Mouse (Mus musculus): ENCODE data around the gene Ryr1. TPM values are rescaled to one million over a fixed set of nuclear protein-coding genes. Genes with fewer than 3 reads are reported as not detected.
A peak's percentile ranks its signal among the peaks of the same experiment; 100 is the strongest.

Gene Ryr1
- polyA plus RNA-seq, 1 experiment from 2014 or later: 0.52 TPM

- Histone ChIP-seq H3K9me3 (ENCODE audit: control insufficient read depth, low read length) (no peaks in the 10 kb centered on the region), H3K27me3 (replicated peaks; ENCODE audit: control insufficient read depth, insufficient read depth, low read length) (peaks cover 25% of the 10 kb centered on the region), H3K27ac (ENCODE audit: low read depth, low read length) (no peak overlapping the region), H3K4me3 (ENCODE audit: low read depth, low read length) (no peak overlapping the region), H3K4me1 (replicated peaks; ENCODE audit: control insufficient read depth, insufficient read depth, low read length) (no peaks in the 10 kb centered on the region), H3K4me2 (no peak overlapping the region), H3K36me3 (ENCODE audit: control insufficient read depth, insufficient read depth, low read length) (no peaks in the 10 kb centered on the region), H3K9ac (ENCODE audit: low read depth, low read length) (no peak overlapping the region)
- 77% methylated on average over 19 of the region's 19 CpGs for WGBS
- ATAC-seq (replicated peaks; ENCODE audit: low FRiP score) (no peak), DNase-seq (ENCODE audit: low spot score) (no peak)
Observed at GRCm38 (mm10) chr7:29059445-29059844, 65.5 kb downstream of the Ryr1 start.

GRCm38 (mm10) chr7:29052821-29053220, 72.2 kb downstream of the Ryr1 start:
- ATAC-seq (replicated peaks; ENCODE audit: low FRiP score) (no peak), DNase-seq (ENCODE audit: low spot score) (no peak)
- H3K27ac ChIP-seq (ENCODE audit: low read depth, low read length): no peak overlapping the region
- H3K9ac ChIP-seq (ENCODE audit: low read depth, low read length): no peak overlapping the region
- H3K27me3 ChIP-seq (replicated peaks; ENCODE audit: control insufficient read depth, insufficient read depth, low read length): peaks cover 52% of the 10 kb centered on the region
- no peak overlapping the region for H3K4me3 ChIP-seq (ENCODE audit: low read depth, low read length)
- no peaks in the 10 kb centered on the region; the same call in 1 of the 2 replicates for H3K4me1 ChIP-seq (replicated peaks; ENCODE audit: control insufficient read depth, insufficient read depth, low read length)
- H3K36me3 ChIP-seq (ENCODE audit: control insufficient read depth, insufficient read depth, low read length): no peaks in the 10 kb centered on the region
- no peak overlapping the region for H3K4me2 ChIP-seq
- 5% methylated on average over 19 of the region's 19 CpGs for WGBS
- H3K9me3 ChIP-seq (ENCODE audit: control insufficient read depth, low read length): no peaks in the 10 kb centered on the region; the same call in 1 of the 2 replicates

DNA sequence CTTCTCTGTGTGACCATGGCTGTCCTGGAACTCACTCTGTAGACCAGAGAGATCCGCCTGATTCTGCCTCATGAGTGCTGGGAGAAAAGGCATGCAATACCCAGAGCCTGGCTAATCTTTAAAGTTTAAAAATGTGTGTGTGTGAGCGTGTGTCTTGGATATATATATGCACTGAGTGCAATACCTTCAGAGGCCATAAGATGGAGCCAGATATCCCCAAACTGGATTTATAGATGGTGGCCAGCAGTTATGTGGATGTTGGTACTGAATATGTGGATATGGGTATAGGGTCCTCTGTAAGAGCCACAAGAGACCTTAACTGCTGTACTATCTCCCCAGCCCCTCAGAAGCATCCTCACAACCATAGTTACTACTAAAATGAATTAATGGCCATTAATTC, 74.2 kb downstream of the Ryr1 start:
- no peak for ATAC-seq (replicated peaks; ENCODE audit: low FRiP score)
- Histone ChIP-seq H3K27ac (ENCODE audit: low read depth, low read length) (no peak overlapping the region), H3K9me3 (ENCODE audit: control insufficient read depth, low read length) (no peaks in the 10 kb centered on the region; the same call in 1 of the 2 replicates), H3K36me3 (ENCODE audit: control insufficient read depth, insufficient read depth, low read length) (no peaks in the 10 kb centered on the region), H3K27me3 (replicated peaks; ENCODE audit: control insufficient read depth, insufficient read depth, low read length) (peaks cover 40% of the 10 kb centered on the region), H3K4me3 (ENCODE audit: low read depth, low read length) (no peak overlapping the region), H3K9ac (ENCODE audit: low read depth, low read length) (no peak overlapping the region), H3K4me2 (no peak overlapping the region), H3K4me1 (replicated peaks; ENCODE audit: control insufficient read depth, insufficient read depth, low read length) (no peaks in the 10 kb centered on the region; the same call in 1 of the 2 replicates)
- no peak for DNase-seq (ENCODE audit: low spot score)
- 39% methylated on average over 2 of the region's 2 CpGs for WGBS

DNA sequence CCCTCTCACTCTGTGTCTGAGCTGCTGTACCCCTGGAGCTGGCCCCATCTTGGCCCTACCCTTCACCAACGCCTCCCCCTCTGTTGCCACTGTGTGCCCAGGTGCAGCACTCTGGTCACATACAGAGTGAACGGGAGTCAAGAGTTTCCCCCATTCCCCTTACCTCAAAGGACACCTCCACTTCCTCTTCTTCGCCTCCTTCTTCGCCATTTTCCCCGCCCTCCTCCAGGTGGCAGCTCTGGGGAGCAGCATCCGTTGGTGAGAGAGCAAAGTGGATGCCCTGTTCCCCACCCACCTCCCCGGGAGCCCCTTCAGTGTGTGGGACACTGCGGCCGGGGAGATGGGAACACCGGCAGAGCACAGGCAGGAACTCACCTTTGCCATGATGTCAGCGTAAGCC, 76.4 kb downstream of the Ryr1 start:
- Histone ChIP-seq H3K27me3 (replicated peaks; ENCODE audit: control insufficient read depth, insufficient read depth, low read length) (peaks cover 18% of the 10 kb centered on the region), H3K27ac (ENCODE audit: low read depth, low read length) (no peak overlapping the region), H3K9me3 (ENCODE audit: control insufficient read depth, low read length) (no peaks in the 10 kb centered on the region; the same call in 1 of the 2 replicates), H3K9ac (ENCODE audit: low read depth, low read length) (no peak overlapping the region), H3K36me3 (ENCODE audit: control insufficient read depth, insufficient read depth, low read length) (no peaks in the 10 kb centered on the region), H3K4me1 (replicated peaks; ENCODE audit: control insufficient read depth, insufficient read depth, low read length) (peaks cover 2% of the 10 kb centered on the region), H3K4me3 (ENCODE audit: low read depth, low read length) (no peak overlapping the region), H3K4me2 (no peak overlapping the region)
- ATAC-seq (replicated peaks; ENCODE audit: low FRiP score) (no peak), DNase-seq (ENCODE audit: low spot score) (no peak)
- 77% methylated on average over 11 of the region's 11 CpGs for WGBS

- H3K9ac ChIP-seq (ENCODE audit: low read depth, low read length): no peak overlapping the region
- no peak overlapping the region for H3K4me3 ChIP-seq (ENCODE audit: low read depth, low read length)
- ATAC-seq (replicated peaks; ENCODE audit: low FRiP score): no peak
- peaks cover 6% of the 10 kb centered on the region for H3K4me1 ChIP-seq (replicated peaks; ENCODE audit: control insufficient read depth, insufficient read depth, low read length)
- H3K36me3 ChIP-seq (ENCODE audit: control insufficient read depth, insufficient read depth, low read length): no peaks in the 10 kb centered on the region
- H3K27ac ChIP-seq (ENCODE audit: low read depth, low read length): no peak overlapping the region
- no peak overlapping the region for H3K4me2 ChIP-seq
- 82% methylated on average over 3 of the region's 3 CpGs for WGBS
- DNase-seq (ENCODE audit: low spot score): no peak
- H3K9me3 ChIP-seq (ENCODE audit: control insufficient read depth, low read length): no peaks in the 10 kb centered on the region; the same call in 1 of the 2 replicates
- peaks cover 13% of the 10 kb centered on the region for H3K27me3 ChIP-seq (replicated peaks; ENCODE audit: control insufficient read depth, insufficient read depth, low read length)
Observed at GRCm38 (mm10) chr7:29048070-29048469, 76.9 kb downstream of the Ryr1 start.

- Histone ChIP-seq H3K27me3 (replicated peaks; ENCODE audit: control insufficient read depth, insufficient read depth, low read length) (no peaks in the 10 kb centered on the region; the same call in 1 of the 2 replicates), H3K27ac (ENCODE audit: low read depth, low read length) (no peak overlapping the region), H3K36me3 (ENCODE audit: control insufficient read depth, insufficient read depth, low read length) (no peaks in the 10 kb centered on the region), H3K9me3 (ENCODE audit: control insufficient read depth, low read length) (no peaks in the 10 kb centered on the region; the same call in 1 of the 2 replicates), H3K9ac (ENCODE audit: low read depth, low read length) (no peak overlapping the region), H3K4me3 (ENCODE audit: low read depth, low read length) (no peak overlapping the region), H3K4me1 (replicated peaks; ENCODE audit: control insufficient read depth, insufficient read depth, low read length) (peaks cover 6% of the 10 kb centered on the region; the same call in 1 of the 2 replicates), H3K4me2 (no peak overlapping the region)
- DNase-seq (ENCODE audit: low spot score) (no peak), ATAC-seq (replicated peaks; ENCODE audit: low FRiP score) (no peak; the same call in 1 of the 2 replicates)
- 8% methylated on average over 12 of the region's 12 CpGs for WGBS
Observed at GRCm38 (mm10) chr7:29046533-29046932, 78.4 kb downstream of the Ryr1 start.

GRCm38 (mm10) chr7:29044302-29044701, 80.7 kb downstream of the Ryr1 start:
- Histone ChIP-seq H3K27ac (ENCODE audit: low read depth, low read length) (no peak overlapping the region), H3K4me2 (no peak overlapping the region), H3K9ac (ENCODE audit: low read depth, low read length) (no peak overlapping the region), H3K4me3 (ENCODE audit: low read depth, low read length) (no peak overlapping the region), H3K27me3 (replicated peaks; ENCODE audit: control insufficient read depth, insufficient read depth, low read length) (no peaks in the 10 kb centered on the region), H3K36me3 (ENCODE audit: control insufficient read depth, insufficient read depth, low read length) (no peaks in the 10 kb centered on the region), H3K4me1 (replicated peaks; ENCODE audit: control insufficient read depth, insufficient read depth, low read length) (peaks cover 8% of the 10 kb centered on the region; the same call in 1 of the 2 replicates), H3K9me3 (ENCODE audit: control insufficient read depth, low read length) (no peaks in the 10 kb centered on the region; the same call in 1 of the 2 replicates)
- 61% methylated on average over 9 of the region's 9 CpGs for WGBS
- ATAC-seq (replicated peaks; ENCODE audit: low FRiP score) (no peak), DNase-seq (ENCODE audit: low spot score) (no peak)

DNA sequence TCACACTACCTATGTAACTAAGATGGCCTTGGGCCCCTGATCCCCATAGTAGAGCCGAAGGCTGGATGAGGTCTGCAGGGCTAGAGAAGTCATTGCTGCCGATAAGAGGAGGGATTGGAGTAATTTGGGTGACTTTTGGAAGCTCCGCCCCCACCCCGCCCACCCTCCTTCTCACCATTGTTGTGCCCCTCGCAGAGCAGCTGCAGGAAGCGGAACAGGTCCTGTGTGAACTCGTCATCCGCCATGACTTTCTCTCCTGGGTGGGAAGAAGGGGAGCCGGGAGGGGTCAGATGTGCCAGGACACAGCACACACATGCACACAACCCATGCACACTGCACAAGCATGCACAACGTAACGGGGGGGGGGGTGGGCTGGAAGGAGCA, 81.3 kb downstream of the Ryr1 start:
- Histone ChIP-seq H3K4me3 (ENCODE audit: low read depth, low read length) (no peak overlapping the region), H3K36me3 (ENCODE audit: control insufficient read depth, insufficient read depth, low read length) (no peaks in the 10 kb centered on the region), H3K27me3 (replicated peaks; ENCODE audit: control insufficient read depth, insufficient read depth, low read length) (no peaks in the 10 kb centered on the region), H3K9me3 (ENCODE audit: control insufficient read depth, low read length) (no peaks in the 10 kb centered on the region; the same call in 1 of the 2 replicates), H3K9ac (ENCODE audit: low read depth, low read length) (no peak overlapping the region), H3K4me1 (replicated peaks; ENCODE audit: control insufficient read depth, insufficient read depth, low read length) (peaks cover 8% of the 10 kb centered on the region; the same call in 1 of the 2 replicates), H3K27ac (ENCODE audit: low read depth, low read length) (no peak overlapping the region), H3K4me2 (peak overlapping the region; percentile 13; the same call in 1 of the 2 replicates)
- 53% methylated on average over 11 of the region's 11 CpGs for WGBS
- DNase-seq (ENCODE audit: low spot score) (no peak), ATAC-seq (replicated peaks; ENCODE audit: low FRiP score) (no peak)

GRCm38 (mm10) chr7:29043016-29043673, 81.8 kb downstream of the Ryr1 start:
- Histone ChIP-seq H3K4me2 (peak overlapping the region; percentile 13; the same call in 1 of the 2 replicates), H3K9me3 (ENCODE audit: control insufficient read depth, low read length) (no peaks in the 10 kb centered on the region; the same call in 1 of the 2 replicates), H3K27ac (ENCODE audit: low read depth, low read length) (no peak overlapping the region), H3K4me1 (replicated peaks; ENCODE audit: control insufficient read depth, insufficient read depth, low read length) (peaks cover 8% of the 10 kb centered on the region; the same call in 1 of the 2 replicates), H3K36me3 (ENCODE audit: control insufficient read depth, insufficient read depth, low read length) (no peaks in the 10 kb centered on the region), H3K27me3 (replicated peaks; ENCODE audit: control insufficient read depth, insufficient read depth, low read length) (no peaks in the 10 kb centered on the region), H3K9ac (ENCODE audit: low read depth, low read length) (no peak overlapping the region), H3K4me3 (ENCODE audit: low read depth, low read length) (no peak overlapping the region)
- ATAC-seq (replicated peaks; ENCODE audit: low FRiP score) (no peak), DNase-seq (ENCODE audit: low spot score) (no peak)
- WGBS: 79% methylated on average over 19 of the region's 19 CpGs
